Mouse (Mus musculus): Measurements from ENCODE around the gene Psg23.
"Not testable (repeated sequence)": the region's sequence is repeated elsewhere in the genome, so short reads cannot be mapped to it uniquely, and the experiment has no call there.

Psg23 gene

DNA sequence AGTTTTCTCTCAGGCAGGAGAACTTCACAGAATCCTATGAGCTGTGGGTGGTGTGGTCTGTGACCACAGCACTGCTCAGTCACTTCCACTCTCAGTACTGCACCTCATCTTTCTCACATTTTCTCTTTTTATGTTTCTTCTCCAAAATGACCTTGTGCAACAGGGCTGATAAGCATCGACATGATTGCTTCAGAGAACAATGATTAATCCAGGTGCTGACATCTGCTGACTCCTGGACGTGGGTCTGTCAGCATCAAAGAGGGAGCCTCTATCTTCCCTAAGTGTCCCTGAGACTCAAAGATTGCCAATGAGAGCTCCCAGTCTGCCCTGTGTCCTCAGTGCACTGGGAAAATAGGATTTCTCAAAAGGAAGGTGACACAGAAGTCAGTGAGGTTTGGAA, at the start of gene Psg23:
Psg23 (minus strand) TSS at position 101 of the 400 bp plus-strand sequence.
- not testable (repeated sequence) for DNase-seq (ENCODE audit: low spot score in 2 of 2)

DNA sequence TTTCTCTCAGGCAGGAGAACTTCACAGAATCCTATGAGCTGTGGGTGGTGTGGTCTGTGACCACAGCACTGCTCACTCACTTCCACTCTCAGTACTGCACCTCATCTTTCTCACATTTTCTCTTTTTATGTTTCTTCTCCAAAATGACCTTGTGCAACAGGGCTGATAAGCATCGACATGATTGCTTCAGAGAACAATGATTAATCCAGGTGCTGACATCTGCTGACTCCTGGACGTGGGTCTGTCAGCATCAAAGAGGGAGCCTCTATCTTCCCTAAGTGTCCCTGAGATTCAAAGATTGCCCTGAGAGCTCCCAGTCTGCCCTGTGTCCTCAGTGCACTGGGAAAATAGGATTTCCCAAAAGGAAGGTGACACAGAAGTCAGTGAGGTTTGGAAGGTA, 40.3 kb upstream of the Psg23 start, which contains the start of gene Psg21:
Psg21 (minus strand) TSS at position 101 of the 400 bp plus-strand sequence.
- DNase-seq (ENCODE audit: low spot score in 2 of 2): not testable (repeated sequence)

GRCm38 (mm10) chr7:18626921-18627320, 10.6 kb upstream of the Psg23 start:
- DNase-seq (ENCODE audit: low spot score in 2 of 2): not testable (repeated sequence)

GRCm38 (mm10) chr7:18567205-18567604, 49.1 kb downstream of the Psg23 start, which contains the start of gene Psg27:
Gene Psg27 (minus strand): TSS chr7:18567305.
- no peak for DNase-seq (ENCODE audit: low spot score in 2 of 2)

DNA sequence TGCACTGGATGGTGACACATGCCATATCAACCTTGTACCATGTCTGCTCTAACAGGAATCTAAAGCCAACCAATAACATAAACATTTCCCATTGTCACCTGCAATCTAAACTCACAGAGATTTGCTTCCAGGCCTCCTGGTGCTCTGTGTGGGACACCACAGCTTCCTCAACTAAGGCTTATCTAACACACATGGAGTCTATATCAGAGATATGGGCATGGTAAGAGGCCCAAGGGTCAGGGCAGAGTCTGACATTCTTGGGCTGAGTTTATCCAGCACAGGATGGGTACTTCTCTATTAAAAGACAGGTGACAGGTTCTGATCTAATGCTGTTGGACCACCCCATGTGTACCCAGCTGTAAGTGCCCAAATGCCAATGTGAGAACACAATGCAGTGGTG, 56.5 kb downstream of the Psg23 start:
- DNase-seq (ENCODE audit: low spot score in 2 of 2): no peak

All from frontal cortex, postnatal 36 days (tissue).